Mouse (Mus musculus) intestine, embryonic 15.5 days (tissue): ENCODE data around the gene Tanc2. TPM values are rescaled to one million over a fixed set of nuclear protein-coding genes. Genes with fewer than 3 reads are reported as not detected.

ENCODE experiments used
- ATAC-seq: fragments of 200-750 bp; cut with Nextera tagmentation; 2 replicates; pipeline ENCODE4 v1.8.0; 2017; ENCODE audit warnings: moderate TSS enrichment, moderate library complexity
- H3K27ac ChIP-seq: fragments of 300-500 bp; sonication (generic); 2 replicates; pipeline ENCODE4 v1.5.1; 2015; ENCODE audit warnings: mild to moderate bottlenecking, inconsistent platforms
- H3K27me3 ChIP-seq: fragments of 300-500 bp; sonication (generic); replicated peaks from 2 replicates; pipeline ENCODE4 v1.6.1; 2015; ENCODE audit warnings: inconsistent platforms
- H3K36me3 ChIP-seq: fragments of 300-500 bp; sonication (generic); 2 replicates; pipeline ENCODE4 v1.6.1; 2015; ENCODE audit warnings: inconsistent platforms
- H3K4me1 ChIP-seq: fragments of 300-500 bp; sonication (generic); replicated peaks from 2 replicates; pipeline ENCODE4 v1.6.1; 2015; ENCODE audit warnings: inconsistent platforms
- H3K4me2 ChIP-seq: fragments of 300-500 bp; sonication (generic); replicated peaks from 2 replicates; pipeline ENCODE4 v1.6.1; 2015; ENCODE audit warnings: mild to moderate bottlenecking, inconsistent platforms
- H3K4me3 ChIP-seq: fragments of 300-500 bp; sonication (generic); replicated peaks from 2 replicates; pipeline ENCODE4 v1.5.1; 2015; ENCODE audit warnings: inconsistent platforms
- H3K9ac ChIP-seq: fragments of 300-500 bp; sonication (generic); 2 replicates; pipeline ENCODE4 v1.6.1; 2015; ENCODE audit warnings: inconsistent platforms
- H3K9me3 ChIP-seq: fragments of 300-500 bp; sonication (generic); 2 replicates; pipeline ENCODE4 v1.6.1; 2016; ENCODE audit warnings: inconsistent platforms
- WGBS: fragments of 180-500 bp; shearing (Covaris S2); methylation state at CpG from one replicate; pipeline ENCODE4 v1.1.7; 2015; 5-methylcytosine and 5-hydroxymethylcytosine counted together
- polyA plus RNA-seq: library from polyadenylated mRNA; unstranded; fragments of >200 nt; fragmentation: Nextera tagmentation; extraction: Ambion mirVana; gene quantifications from 2 replicates; pipeline ENCODE4 v1.2.1, GENCODE M21; 2015

The Tanc2 gene
- polyA plus RNA-seq, 1 experiment from 2014 or later, result 8.2 TPM

DNA sequence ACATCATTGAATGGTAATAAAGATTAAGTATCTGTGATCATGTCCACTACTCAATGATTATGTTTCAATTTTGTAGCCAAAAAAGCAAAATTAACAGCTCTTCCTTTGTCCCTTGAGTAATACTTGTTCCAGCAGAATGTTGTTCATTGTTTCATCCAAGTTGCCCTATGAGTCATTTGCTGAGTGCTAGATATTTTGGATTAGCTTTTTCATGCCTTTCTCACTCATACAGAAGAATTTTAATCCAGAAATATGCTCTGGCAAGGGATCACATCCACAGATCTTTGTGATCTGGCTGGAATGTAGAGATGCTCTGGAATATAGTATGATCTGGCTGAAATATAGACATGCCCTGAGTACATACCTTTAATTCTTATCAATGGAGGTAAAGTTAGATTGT, 202.7 kb downstream of the Tanc2 start:
- no peaks in the 10 kb centered on the region for H3K27me3 ChIP-seq
- no peak for ATAC-seq
- no peak overlapping the region for H3K4me2 ChIP-seq
- H3K36me3 ChIP-seq, result no peaks in the 10 kb centered on the region
- H3K27ac ChIP-seq, result no peak overlapping the region
- no peak overlapping the region for H3K4me3 ChIP-seq
- H3K4me1 ChIP-seq, result no peaks in the 10 kb centered on the region
- H3K9ac ChIP-seq, result no peak overlapping the region
- no peaks in the 10 kb centered on the region for H3K9me3 ChIP-seq

- no peak overlapping the region for H3K9ac ChIP-seq
- H3K9me3 ChIP-seq, result no peaks in the 10 kb centered on the region
- H3K27ac ChIP-seq, result no peak overlapping the region
- ATAC-seq, result no peak
- no peaks in the 10 kb centered on the region for H3K36me3 ChIP-seq
- WGBS, result 90% methylated on average over 3 of the region's 3 CpGs
- no peaks in the 10 kb centered on the region for H3K4me1 ChIP-seq
- no peak overlapping the region for H3K4me2 ChIP-seq
- no peaks in the 10 kb centered on the region for H3K27me3 ChIP-seq
- no peak overlapping the region for H3K4me3 ChIP-seq
Measured at GRCm38 (mm10) chr11:105803686-105804085, 213.9 kb downstream of the Tanc2 start.

GRCm38 (mm10) chr11:105804776-105805175, 215.0 kb downstream of the Tanc2 start:
- Histone ChIP-seq H3K9me3 (no peaks in the 10 kb centered on the region), H3K4me3 (no peak overlapping the region), H3K9ac (no peak overlapping the region), H3K4me1 (no peaks in the 10 kb centered on the region), H3K27ac (no peak overlapping the region), H3K4me2 (no peak overlapping the region), H3K36me3 (no peaks in the 10 kb centered on the region), H3K27me3 (no peaks in the 10 kb centered on the region)
- WGBS, result 43% methylated on average over 3 of the region's 3 CpGs
- ATAC-seq, result no peak

DNA sequence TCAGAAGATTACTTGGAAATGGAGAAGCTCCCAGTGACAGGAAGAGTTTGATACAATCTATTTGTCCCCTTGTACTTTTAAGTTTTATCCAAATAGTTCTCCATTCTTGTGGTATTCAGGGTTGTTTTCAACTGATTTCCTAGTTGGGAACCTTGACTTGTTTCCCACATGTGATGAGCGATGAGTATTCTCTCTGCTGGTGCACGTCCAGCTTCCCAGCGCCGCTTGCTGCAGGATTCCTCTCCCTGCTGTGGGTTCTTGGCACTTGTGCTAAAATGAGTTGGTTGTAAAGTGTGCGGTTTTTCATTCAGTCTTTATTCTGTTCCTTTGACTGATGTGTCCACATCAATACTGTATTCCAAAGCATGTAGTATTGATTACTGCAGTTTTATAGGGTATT, 217.3 kb downstream of the Tanc2 start:
- WGBS, result 90% methylated on average over 5 of the region's 5 CpGs

DNA sequence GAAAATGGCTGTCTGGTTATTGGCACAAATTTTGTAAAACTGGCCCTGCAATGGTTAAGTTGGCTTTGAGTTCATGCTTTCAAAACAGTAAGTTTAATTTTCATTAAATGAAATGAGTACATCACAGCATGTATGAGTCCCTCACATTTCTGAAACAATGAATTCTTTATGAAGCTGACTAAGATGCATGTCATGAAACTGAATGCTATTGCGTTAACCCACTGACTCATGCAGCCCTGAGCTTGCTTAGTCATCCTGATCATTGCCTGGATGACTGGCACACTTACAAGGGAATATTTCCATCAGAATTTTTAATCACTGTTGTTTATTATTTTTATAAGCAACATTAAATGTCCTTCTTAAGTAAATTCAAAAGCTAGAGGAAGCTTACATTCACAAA, 233.5 kb downstream of the Tanc2 start:
- H3K27ac ChIP-seq, result no peak overlapping the region
- no peaks in the 10 kb centered on the region for H3K9me3 ChIP-seq
- no peaks in the 10 kb centered on the region for H3K27me3 ChIP-seq
- 76% methylated on average over 1 of the region's 1 CpGs for WGBS
- H3K4me1 ChIP-seq, result no peaks in the 10 kb centered on the region
- ATAC-seq, result no peak
- H3K36me3 ChIP-seq, result no peaks in the 10 kb centered on the region
- H3K9ac ChIP-seq, result no peak overlapping the region
- H3K4me3 ChIP-seq, result no peak overlapping the region
- no peak overlapping the region for H3K4me2 ChIP-seq

More for the DNA sequence above, 217.3 kb downstream of the Tanc2 start:
- Histone ChIP-seq H3K27ac (no peak overlapping the region), H3K9ac (no peak overlapping the region), H3K27me3 (no peaks in the 10 kb centered on the region), H3K36me3 (no peaks in the 10 kb centered on the region), H3K4me2 (no peak overlapping the region), H3K4me3 (no peak overlapping the region), H3K9me3 (no peaks in the 10 kb centered on the region), H3K4me1 (no peaks in the 10 kb centered on the region)
- ATAC-seq, result no peak

DNA sequence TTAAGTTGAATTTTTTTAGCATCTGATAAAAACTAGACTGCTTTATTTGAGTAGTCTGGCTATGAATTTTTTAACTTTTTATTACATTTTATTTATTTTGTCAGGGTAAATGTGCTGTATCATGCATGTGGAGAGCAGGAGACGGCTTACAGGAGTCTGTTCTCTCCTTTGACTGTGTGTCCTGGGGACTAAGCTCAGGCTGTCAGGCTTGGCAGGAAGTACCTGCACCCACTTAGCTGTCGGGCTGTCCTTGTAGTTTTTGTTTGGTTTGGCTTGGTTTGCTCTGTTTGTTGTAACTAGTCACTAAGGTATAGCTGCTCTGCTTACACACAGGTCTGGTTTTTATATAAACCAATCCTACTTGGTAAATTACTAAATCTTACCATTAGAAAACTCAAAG, 234.0 kb downstream of the Tanc2 start:
- 55% methylated on average over 2 of the region's 2 CpGs for WGBS
- no peaks in the 10 kb centered on the region for H3K4me1 ChIP-seq
- ATAC-seq, result no peak
- H3K36me3 ChIP-seq, result no peaks in the 10 kb centered on the region
- no peak overlapping the region for H3K4me2 ChIP-seq
- no peak overlapping the region for H3K27ac ChIP-seq
- no peak overlapping the region for H3K4me3 ChIP-seq
- no peak overlapping the region for H3K9ac ChIP-seq
- no peaks in the 10 kb centered on the region for H3K27me3 ChIP-seq
- H3K9me3 ChIP-seq, result no peaks in the 10 kb centered on the region

DNA sequence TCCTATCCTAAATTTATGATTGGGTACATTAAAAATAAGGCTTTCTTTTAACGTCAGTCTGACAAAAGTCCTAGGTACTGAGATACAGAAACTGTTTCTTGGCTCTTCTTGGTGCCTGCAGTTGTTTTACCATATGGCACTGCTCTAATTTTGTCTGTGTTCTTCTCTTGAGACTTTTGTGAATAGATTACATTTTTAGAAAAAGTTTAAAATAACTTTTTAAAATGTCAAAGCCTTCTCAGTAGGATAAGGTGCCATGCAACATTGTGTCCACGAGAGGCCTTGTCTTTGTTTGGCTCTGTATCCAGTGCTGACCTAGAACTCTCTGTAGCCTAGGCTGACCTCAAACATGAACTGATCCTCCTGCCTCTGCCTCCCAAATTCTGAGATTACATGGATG, 238.4 kb downstream of the Tanc2 start:
- WGBS, result 84% methylated on average over 2 of the region's 2 CpGs
- H3K36me3 ChIP-seq, result no peaks in the 10 kb centered on the region

GRCm38 (mm10) chr11:105835209-105835608, 245.4 kb downstream of the Tanc2 start:
- no peak for ATAC-seq
- H3K9me3 ChIP-seq, result no peaks in the 10 kb centered on the region

More for the DNA sequence above, 238.4 kb downstream of the Tanc2 start:
- no peak for ATAC-seq
- no peaks in the 10 kb centered on the region for H3K4me1 ChIP-seq
- H3K4me2 ChIP-seq, result no peak overlapping the region
- no peaks in the 10 kb centered on the region for H3K9me3 ChIP-seq
- H3K9ac ChIP-seq, result no peak overlapping the region
- no peak overlapping the region for H3K4me3 ChIP-seq
- H3K27ac ChIP-seq, result no peak overlapping the region
- no peaks in the 10 kb centered on the region for H3K27me3 ChIP-seq

DNA sequence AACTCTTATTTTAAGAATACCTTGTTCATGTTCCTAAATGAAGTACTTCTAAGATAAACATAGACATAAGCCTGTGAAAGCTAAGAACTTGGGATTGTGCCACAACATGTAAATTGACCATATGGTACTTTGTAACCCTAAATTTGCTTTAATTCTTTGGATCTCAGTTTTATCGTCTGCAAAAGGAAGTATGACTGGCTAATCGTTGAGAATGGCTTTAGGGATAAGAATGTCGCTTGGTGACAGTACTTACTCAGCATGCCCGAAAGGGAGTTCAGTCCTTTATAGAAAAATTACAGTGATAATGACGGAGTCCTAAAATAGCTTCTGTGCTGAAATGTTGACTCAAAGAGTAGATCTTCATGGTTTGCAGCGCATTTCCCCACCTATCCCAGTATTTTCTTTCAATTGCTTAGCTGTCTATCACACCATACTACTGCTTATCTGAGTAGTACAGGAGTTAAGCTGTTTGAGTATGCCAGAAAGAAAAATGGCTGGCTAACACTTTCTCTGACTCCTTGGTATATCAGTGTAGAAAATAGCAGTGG, 246.6 kb downstream of the Tanc2 start:
- H3K4me2 ChIP-seq, result no peak overlapping the region
- H3K4me3 ChIP-seq, result no peak overlapping the region
- no peak for ATAC-seq
- no peaks in the 10 kb centered on the region for H3K36me3 ChIP-seq
- no peaks in the 10 kb centered on the region for H3K4me1 ChIP-seq
- H3K9ac ChIP-seq, result no peak overlapping the region
- H3K27me3 ChIP-seq, result no peaks in the 10 kb centered on the region
- no peak overlapping the region for H3K27ac ChIP-seq
- WGBS, result 87% methylated on average over 6 of the region's 6 CpGs
- H3K9me3 ChIP-seq, result no peaks in the 10 kb centered on the region

More at GRCm38 (mm10) chr11:105835209-105835608, 245.4 kb downstream of the Tanc2 start:
- H3K9ac ChIP-seq, result no peak overlapping the region
- H3K4me2 ChIP-seq, result no peak overlapping the region
- H3K27ac ChIP-seq, result no peak overlapping the region
- WGBS, result 94% methylated on average over 4 of the region's 4 CpGs
- H3K4me1 ChIP-seq, result no peaks in the 10 kb centered on the region
- no peak overlapping the region for H3K4me3 ChIP-seq
- H3K36me3 ChIP-seq, result no peaks in the 10 kb centered on the region
- H3K27me3 ChIP-seq, result no peaks in the 10 kb centered on the region

GRCm38 (mm10) chr11:105837962-105838361, 248.2 kb downstream of the Tanc2 start:
- Histone ChIP-seq H3K4me3 (no peak overlapping the region), H3K9ac (no peak overlapping the region), H3K27ac (no peak overlapping the region), H3K27me3 (no peaks in the 10 kb centered on the region), H3K4me1 (no peaks in the 10 kb centered on the region), H3K9me3 (no peaks in the 10 kb centered on the region), H3K36me3 (no peaks in the 10 kb centered on the region), H3K4me2 (no peak overlapping the region)
- ATAC-seq, result no peak

GRCm38 (mm10) chr11:105845901-105846300, 256.1 kb downstream of the Tanc2 start:
- no peak overlapping the region for H3K4me3 ChIP-seq
- H3K4me1 ChIP-seq, result no peaks in the 10 kb centered on the region
- H3K27ac ChIP-seq, result no peak overlapping the region
- ATAC-seq, result no peak
- no peak overlapping the region for H3K9ac ChIP-seq
- H3K27me3 ChIP-seq, result no peaks in the 10 kb centered on the region
- H3K4me2 ChIP-seq, result no peak overlapping the region
- H3K36me3 ChIP-seq, result no peaks in the 10 kb centered on the region
- 90% methylated on average over 1 of the region's 1 CpGs for WGBS
- H3K9me3 ChIP-seq, result no peaks in the 10 kb centered on the region

DNA sequence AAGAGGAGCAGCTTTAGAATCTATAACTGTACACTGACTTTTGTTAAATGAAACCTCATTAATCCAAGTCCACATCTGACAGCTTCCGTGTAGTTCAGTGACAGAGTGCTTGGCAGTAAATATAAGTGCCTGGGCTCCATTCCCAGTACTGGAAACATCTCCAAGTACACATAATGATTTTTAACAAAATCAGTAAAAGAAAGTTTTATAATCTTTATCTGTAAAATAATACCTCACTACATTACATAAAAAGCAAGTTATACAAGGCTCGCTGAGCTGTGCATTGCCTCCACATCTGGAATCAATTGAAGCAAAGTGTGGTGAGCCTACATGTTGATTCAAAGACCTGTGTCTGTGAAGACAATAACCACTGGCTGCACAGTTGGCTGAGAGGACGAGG, 265.7 kb downstream of the Tanc2 start:
- Histone ChIP-seq H3K4me1 (no peaks in the 10 kb centered on the region), H3K4me3 (no peak overlapping the region), H3K9ac (no peak overlapping the region), H3K27ac (no peak overlapping the region), H3K36me3 (no peaks in the 10 kb centered on the region), H3K27me3 (no peaks in the 10 kb centered on the region), H3K4me2 (no peak overlapping the region), H3K9me3 (no peaks in the 10 kb centered on the region)
- ATAC-seq, result no peak
- WGBS, result 57% methylated on average over 3 of the region's 3 CpGs

DNA sequence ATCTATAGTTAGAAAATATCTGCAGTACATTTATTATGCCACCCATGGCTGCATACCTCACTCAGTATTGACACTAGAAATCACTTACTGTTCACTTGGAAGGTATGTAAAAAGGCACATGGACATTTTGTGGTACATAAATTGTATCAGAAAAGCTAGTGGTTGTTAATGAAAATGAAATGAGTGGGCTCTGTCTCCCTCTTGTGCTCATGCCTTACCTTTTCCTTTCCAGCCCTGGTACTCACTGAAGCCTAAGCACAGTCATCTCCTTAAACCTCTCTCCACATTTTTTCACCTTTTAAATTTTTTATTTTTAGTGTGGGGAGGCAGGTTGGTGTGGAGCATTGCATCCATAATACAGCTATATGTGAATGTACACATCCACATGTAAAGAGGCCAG, 268.3 kb downstream of the Tanc2 start:
- no peak overlapping the region for H3K4me3 ChIP-seq
- no peak overlapping the region for H3K27ac ChIP-seq
- no peaks in the 10 kb centered on the region for H3K4me1 ChIP-seq
- no peaks in the 10 kb centered on the region for H3K36me3 ChIP-seq
- H3K9ac ChIP-seq, result no peak overlapping the region
- H3K9me3 ChIP-seq, result no peaks in the 10 kb centered on the region
- no peaks in the 10 kb centered on the region for H3K27me3 ChIP-seq
- no peak for ATAC-seq
- H3K4me2 ChIP-seq, result no peak overlapping the region
